Mouse (Mus musculus) liver, embryonic 13.5 days (tissue): Measurements from ENCODE around the gene Eif4a1. TPM values are rescaled to one million over a fixed set of nuclear protein-coding genes. Genes with fewer than 3 reads are reported as not detected.
A peak's percentile ranks its signal among the peaks of the same experiment; 100 is the strongest.
"Not testable (repeated sequence)": the region's sequence is repeated elsewhere in the genome, so short reads cannot be mapped to it uniquely, and the experiment has no call there.

Source experiments
- ATAC-seq: fragments of 200-750 bp; cut with Nextera tagmentation; 2 replicates; pipeline ENCODE4 v1.8.0; 2017; ENCODE audit warnings: low read depth, mild to moderate bottlenecking, moderate number of reproducible peaks, moderate library complexity
- DNase-seq: peaks from one replicate; pipeline ENCODE4 v3.0.0; 2022
- H3K27ac ChIP-seq: fragments of 300-500 bp; sonication (generic); 2 replicates; pipeline ENCODE4 v1.5.1; 2015; ENCODE audit warnings: moderate library complexity, mild to moderate bottlenecking, inconsistent platforms
- H3K27me3 ChIP-seq: fragments of 300-500 bp; sonication (generic); 2 replicates; pipeline ENCODE4 v1.6.1; 2015; ENCODE audit warnings: mild to moderate bottlenecking, inconsistent platforms
- H3K36me3 ChIP-seq: fragments of 300-500 bp; sonication (generic); 2 replicates; pipeline ENCODE4 v1.6.1; 2015; ENCODE audit warnings: mild to moderate bottlenecking, inconsistent platforms
- H3K4me1 ChIP-seq: fragments of 300-500 bp; sonication (generic); replicated peaks from 2 replicates; pipeline ENCODE4 v1.6.1; 2015; ENCODE audit warnings: inconsistent platforms
- H3K4me2 ChIP-seq: fragments of 300-500 bp; sonication (generic); 2 replicates; pipeline ENCODE4 v1.6.1; 2015; ENCODE audit warnings: inconsistent platforms, mild to moderate bottlenecking, moderate library complexity
- H3K4me3 ChIP-seq: fragments of 300-500 bp; sonication (generic); replicated peaks from 2 replicates; pipeline ENCODE4 v1.5.1; 2015; ENCODE audit warnings: mild to moderate bottlenecking, inconsistent platforms
- H3K9ac ChIP-seq: fragments of 300-500 bp; sonication (generic); 2 replicates; pipeline ENCODE4 v1.6.1; 2015; ENCODE audit warnings: mild to moderate bottlenecking, inconsistent platforms
- H3K9me3 ChIP-seq: fragments of 300-500 bp; sonication (generic); replicated peaks from 2 replicates; pipeline ENCODE4 v1.6.1; 2016; ENCODE audit warnings: inconsistent platforms
- WGBS: fragments of 180-500 bp; shearing (Covaris S2); methylation state at CpG from one replicate; pipeline ENCODE4 v1.1.7; 2015; ENCODE audit not compliant: insufficient replicate concordance; 5-methylcytosine and 5-hydroxymethylcytosine counted together
- polyA plus RNA-seq: library from polyadenylated mRNA; unstranded; fragments of >200 nt; fragmentation: Nextera tagmentation; extraction: Ambion mirVana; gene quantifications from 2 replicates; pipeline ENCODE4 v1.2.1, GENCODE M21; 2015

Eif4a1 gene
- polyA plus RNA-seq, 1 experiment from 2014 or later = 351 TPM

DNA sequence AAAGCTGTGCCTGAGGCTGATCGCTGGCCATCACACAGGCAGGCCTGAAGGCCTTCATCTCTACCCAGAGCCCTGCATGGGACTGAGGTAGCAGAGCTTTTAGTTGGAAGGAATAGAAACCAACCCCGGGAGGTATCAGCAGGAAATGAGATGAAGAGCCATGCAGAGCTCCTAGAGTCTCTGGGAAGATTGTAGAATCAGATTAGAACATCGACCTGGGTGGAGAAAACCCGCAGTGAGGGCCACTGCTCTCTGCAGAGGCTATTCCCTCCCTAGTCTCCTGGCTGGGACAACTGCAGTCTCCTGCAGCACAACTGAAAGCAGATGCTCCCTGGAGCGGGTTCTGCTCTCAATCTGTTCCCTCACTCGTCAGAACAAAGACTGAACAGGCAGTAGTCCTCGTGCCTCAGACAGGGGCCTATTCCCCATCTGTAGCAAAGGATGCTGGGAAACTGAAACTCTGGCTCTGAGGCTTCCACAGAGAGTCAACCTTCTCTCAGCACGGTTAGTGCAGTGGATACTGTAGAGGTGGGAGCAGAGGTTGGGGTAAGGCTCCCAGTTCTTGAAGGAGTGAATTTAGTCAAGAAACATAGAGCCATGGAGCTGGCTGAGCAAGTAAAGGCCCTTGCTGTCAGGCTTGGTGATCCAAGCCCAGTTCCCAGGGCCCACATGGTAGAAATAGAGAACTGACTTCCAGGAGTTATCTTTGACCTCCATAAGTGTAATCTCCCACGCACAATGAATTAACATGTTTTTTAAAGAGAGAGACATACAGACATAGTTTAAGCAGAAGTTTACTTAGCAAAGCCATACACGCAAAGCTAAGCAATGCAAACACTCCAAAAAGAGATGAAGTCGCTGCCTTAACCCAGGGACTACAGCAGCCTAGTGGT lies 37.6 kb upstream of the Eif4a1 start:
- Histone ChIP-seq H3K4me2 (no peak overlapping the region), H3K9ac (peak overlapping the region; percentile 31; the same call in 1 of the 2 replicates)

DNA sequence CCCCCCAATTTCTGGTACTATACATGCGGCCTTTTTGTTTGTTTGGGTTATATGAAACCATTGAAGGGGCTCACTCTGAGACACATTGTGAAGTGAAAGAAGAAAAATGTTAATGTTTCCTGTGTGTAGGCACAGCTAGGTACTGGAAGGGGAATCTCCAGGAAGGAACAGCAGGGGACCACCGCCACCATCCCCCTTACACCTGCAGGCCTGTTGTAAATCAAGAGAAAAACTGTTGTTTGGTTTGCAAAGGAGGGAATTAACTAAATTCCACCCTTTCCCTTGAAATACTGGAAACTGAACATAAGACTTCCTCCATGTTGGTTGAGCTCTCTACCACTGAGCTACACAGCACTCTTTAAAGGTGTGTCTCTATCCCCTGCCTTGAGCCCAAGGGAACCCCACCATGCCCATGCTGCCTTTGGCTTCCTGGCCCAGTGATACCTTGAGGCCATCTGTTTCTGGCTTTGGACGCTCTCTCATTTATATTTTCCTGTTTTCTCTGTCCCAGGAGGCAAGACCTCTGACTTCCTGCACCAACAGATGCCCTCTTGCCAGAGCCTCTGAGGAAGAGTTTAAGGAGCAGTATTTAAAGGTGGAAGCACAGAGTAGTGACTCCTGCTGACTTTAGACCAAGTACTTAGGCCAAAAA lies 36.5 kb upstream of the Eif4a1 start:
- Histone ChIP-seq H3K4me1 (peaks cover 42% of the 10 kb centered on the region), H3K4me2 (no peak overlapping the region), H3K27me3 (no peaks in the 10 kb centered on the region), H3K9me3 (no peaks in the 10 kb centered on the region), H3K9ac (no peak overlapping the region), H3K36me3 (no peaks in the 10 kb centered on the region), H3K4me3 (no peak overlapping the region), H3K27ac (no peak overlapping the region; the same call in 1 of the 2 replicates)
- DNase-seq (no peak), ATAC-seq (no peak)
- WGBS = 83% methylated on average over 3 of the region's 3 CpGs

More for the DNA sequence above, 37.6 kb upstream of the Eif4a1 start:
- peak; percentile 44 for ATAC-seq
- DNase-seq = no peak
- WGBS = 43% methylated on average over 11 of the region's 11 CpGs
- Histone ChIP-seq H3K27ac (peak overlapping the region; percentile 43), H3K27me3 (no peaks in the 10 kb centered on the region), H3K4me3 (no peak overlapping the region), H3K9me3 (no peaks in the 10 kb centered on the region), H3K36me3 (no peaks in the 10 kb centered on the region), H3K4me1 (peaks cover 36% of the 10 kb centered on the region)

- ATAC-seq (no peak), DNase-seq (no peak)
- Histone ChIP-seq H3K27ac (no peak overlapping the region), H3K9me3 (no peaks in the 10 kb centered on the region), H3K36me3 (no peaks in the 10 kb centered on the region), H3K27me3 (no peaks in the 10 kb centered on the region), H3K4me1 (peaks cover 42% of the 10 kb centered on the region), H3K9ac (no peak overlapping the region), H3K4me3 (no peak overlapping the region), H3K4me2 (no peak overlapping the region)
- 65% methylated on average over 4 of the region's 4 CpGs for WGBS
Observed at GRCm38 (mm10) chr11:69707873-69708381, 35.7 kb upstream of the Eif4a1 start.

DNA sequence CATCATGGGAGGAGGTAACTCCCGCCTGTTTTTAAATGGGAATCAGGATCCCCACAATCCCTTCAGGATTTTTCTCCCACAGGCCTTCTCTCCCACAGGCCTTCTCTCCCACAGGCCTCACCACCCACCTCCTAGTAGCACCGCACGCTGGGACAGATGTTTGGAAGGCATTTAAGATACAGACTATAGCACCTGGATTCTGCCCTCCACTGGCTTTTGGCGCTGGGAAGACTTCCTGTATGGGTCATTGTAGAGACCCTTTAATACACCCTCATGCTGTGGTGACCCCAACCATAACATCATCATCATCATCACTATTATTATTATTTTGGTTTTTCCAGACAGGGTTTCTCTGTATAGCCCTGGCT lies 35.2 kb upstream of the Eif4a1 start:
- DNase-seq (no peak), ATAC-seq (no peak)
- WGBS = 73% methylated on average over 4 of the region's 4 CpGs
- no peak overlapping the region for H3K4me2 ChIP-seq
- no peak overlapping the region for H3K4me3 ChIP-seq
- H3K4me1 ChIP-seq = peaks cover 42% of the 10 kb centered on the region
- no peaks in the 10 kb centered on the region for H3K27me3 ChIP-seq
- no peak overlapping the region for H3K27ac ChIP-seq
- H3K9ac ChIP-seq = no peak overlapping the region
- H3K36me3 ChIP-seq = no peaks in the 10 kb centered on the region
- H3K9me3 ChIP-seq = no peaks in the 10 kb centered on the region

DNA sequence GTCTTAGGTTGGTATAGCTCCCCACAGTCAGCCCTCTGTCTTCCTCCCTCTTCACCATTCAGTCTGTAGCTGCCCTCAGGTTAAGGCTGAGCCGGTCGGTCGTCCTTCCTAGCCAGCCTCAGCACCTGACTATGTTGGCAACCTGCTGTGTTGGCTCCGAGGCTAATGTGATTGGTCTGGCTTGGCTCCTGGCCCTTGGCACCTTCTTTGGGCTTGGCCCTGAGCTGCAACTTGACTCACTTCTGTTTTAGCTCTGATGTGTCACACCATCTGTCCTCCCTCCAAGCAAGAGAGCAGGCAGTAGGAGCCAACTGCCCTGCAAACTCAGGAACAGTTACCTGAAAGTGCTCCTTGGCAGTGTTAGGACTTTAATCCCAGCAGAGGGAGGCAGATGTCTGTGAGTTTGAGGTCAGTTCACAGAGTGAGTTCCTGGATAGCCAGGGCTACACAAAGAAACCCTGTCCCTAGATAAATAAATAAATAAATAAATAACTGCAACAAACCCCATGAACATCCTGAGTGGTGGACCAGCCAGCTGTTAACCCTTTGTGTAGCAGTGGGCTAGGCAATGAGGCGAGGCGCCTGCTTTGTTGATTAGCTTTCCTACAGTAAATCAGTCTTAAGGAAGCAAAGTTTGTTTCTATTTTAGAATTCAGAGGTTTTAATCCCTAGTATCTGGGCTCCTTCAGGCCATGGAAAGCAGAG lies 34.7 kb upstream of the Eif4a1 start:
- Histone ChIP-seq H3K27ac (no peak overlapping the region), H3K9me3 (no peaks in the 10 kb centered on the region), H3K4me1 (peaks cover 42% of the 10 kb centered on the region), H3K27me3 (no peaks in the 10 kb centered on the region), H3K36me3 (no peaks in the 10 kb centered on the region), H3K4me2 (no peak overlapping the region), H3K4me3 (no peak overlapping the region), H3K9ac (no peak overlapping the region)
- ATAC-seq (no peak), DNase-seq (no peak)
- 64% methylated on average over 6 of the region's 6 CpGs for whole genome bisulfite sequencing

- no peak for ATAC-seq
- Histone ChIP-seq H3K4me1 (peaks cover 36% of the 10 kb centered on the region), H3K9me3 (no peaks in the 10 kb centered on the region), H3K4me3 (no peak overlapping the region), H3K9ac (no peak overlapping the region), H3K27ac (no peak overlapping the region), H3K27me3 (no peaks in the 10 kb centered on the region), H3K4me2 (no peak overlapping the region), H3K36me3 (no peaks in the 10 kb centered on the region)
- no peak for DNase-seq
- WGBS = 40% methylated on average over 2 of the region's 2 CpGs
Observed at GRCm38 (mm10) chr11:69704613-69705010, 32.4 kb upstream of the Eif4a1 start.

DNA sequence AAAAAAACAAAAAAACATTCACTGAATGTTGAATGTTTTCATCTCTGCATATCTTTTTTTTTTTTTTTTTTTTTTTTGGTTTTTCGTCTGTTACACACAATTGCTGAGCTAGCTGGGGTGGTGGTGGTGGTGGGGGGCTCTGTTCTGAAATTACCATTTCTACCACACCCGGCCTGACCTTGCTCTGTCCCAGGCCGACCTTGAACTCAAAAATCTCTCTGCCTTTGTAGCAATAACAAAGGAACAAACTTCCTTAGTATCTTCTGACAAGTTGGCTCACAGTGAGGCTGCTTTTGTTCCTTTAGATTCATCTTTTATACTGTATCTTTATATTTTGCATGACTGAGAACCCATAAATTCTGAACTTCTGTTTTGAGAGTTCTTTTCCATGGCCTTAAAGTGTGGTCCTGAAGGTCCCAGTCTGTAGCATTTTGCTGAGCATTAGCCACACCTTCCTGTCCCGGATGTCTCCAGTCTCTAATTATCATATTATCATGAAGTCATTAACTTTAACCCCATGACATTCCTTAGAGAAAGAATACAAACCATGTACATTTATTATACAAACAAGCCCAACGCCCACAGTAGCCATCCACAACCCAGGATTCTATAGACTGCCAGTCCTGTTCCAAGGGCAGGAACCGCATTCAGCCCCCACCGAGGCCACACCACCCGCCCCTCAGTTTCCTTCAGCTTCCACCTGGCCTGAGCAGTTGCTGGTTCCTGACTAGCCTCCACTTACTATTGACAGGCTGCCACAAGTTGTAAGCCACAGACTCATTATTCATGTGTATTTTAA lies 31.8 kb upstream of the Eif4a1 start:
- 54% methylated on average over 8 of the region's 8 CpGs for WGBS

DNA sequence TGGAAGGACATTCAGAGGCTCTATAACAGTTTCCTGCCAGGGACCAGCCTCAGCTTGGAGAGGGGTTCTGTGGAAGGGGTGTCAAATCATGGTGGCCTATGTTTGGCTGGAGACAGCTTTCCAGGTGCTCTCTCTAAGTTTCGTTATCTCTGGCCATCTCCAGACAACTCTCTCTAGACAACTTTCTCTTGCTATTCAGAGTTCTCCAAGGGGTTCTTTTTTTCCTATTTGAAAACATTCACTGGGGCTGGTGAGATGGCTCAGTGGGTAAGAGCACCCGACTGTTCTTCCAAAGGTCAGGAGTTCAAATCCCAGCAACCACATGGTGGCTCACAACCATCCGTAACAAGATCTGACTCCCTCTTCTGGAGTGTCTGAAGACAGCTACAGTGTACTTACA lies 31.2 kb upstream of the Eif4a1 start:
- H3K9me3 ChIP-seq, ATAC-seq: not testable (repeated sequence)
- WGBS = 76% methylated on average over 2 of the region's 3 CpGs

More for the DNA sequence above, 31.8 kb upstream of the Eif4a1 start:
- peaks cover 35% of the 10 kb centered on the region for H3K4me1 ChIP-seq
- DNase-seq (no peak), ATAC-seq (no peak)
- H3K4me3 ChIP-seq = no peak overlapping the region
- H3K36me3 ChIP-seq = no peaks in the 10 kb centered on the region
- H3K4me2 ChIP-seq = no peak overlapping the region
- H3K27me3 ChIP-seq = no peaks in the 10 kb centered on the region
- no peak overlapping the region for H3K27ac ChIP-seq
- no peaks in the 10 kb centered on the region for H3K9me3 ChIP-seq
- H3K9ac ChIP-seq = no peak overlapping the region

GRCm38 (mm10) chr11:69702886-69703285 lies 30.7 kb upstream of the Eif4a1 start:
- not testable (repeated sequence) for H3K27me3 ChIP-seq, H3K4me2 ChIP-seq, H3K27ac ChIP-seq, H3K9me3 ChIP-seq, H3K9ac ChIP-seq, H3K36me3 ChIP-seq, DNase-seq, ATAC-seq, H3K4me3 ChIP-seq
- WGBS = 84% methylated on average over 10 of the region's 10 CpGs
- H3K4me1 ChIP-seq = peaks cover 32% of the 10 kb centered on the region

More for the DNA sequence above, 31.2 kb upstream of the Eif4a1 start:
- H3K9ac ChIP-seq, DNase-seq, H3K27ac ChIP-seq, H3K36me3 ChIP-seq, H3K4me2 ChIP-seq, H3K27me3 ChIP-seq, H3K4me3 ChIP-seq: not testable (repeated sequence)
- H3K4me1 ChIP-seq = peaks cover 32% of the 10 kb centered on the region

GRCm38 (mm10) chr11:69699595-69699994 lies 27.4 kb upstream of the Eif4a1 start:
- 21% methylated on average over 1 of the region's 1 CpGs for WGBS
- ATAC-seq = no peak

More at GRCm38 (mm10) chr11:69699595-69699994, 27.4 kb upstream of the Eif4a1 start:
- H3K36me3 ChIP-seq = no peaks in the 10 kb centered on the region
- no peak overlapping the region for H3K4me2 ChIP-seq
- peak overlapping the region; percentile 3; the same call in 1 of the 2 replicates for H3K27ac ChIP-seq
- no peak for DNase-seq
- no peaks in the 10 kb centered on the region for H3K9me3 ChIP-seq
- no peak overlapping the region for H3K9ac ChIP-seq
- H3K4me1 ChIP-seq = peaks cover 34% of the 10 kb centered on the region
- H3K4me3 ChIP-seq = no peak overlapping the region
- peaks cover 9% of the 10 kb centered on the region for H3K27me3 ChIP-seq
